Mouse (Mus musculus) ovary, adult 10 weeks (tissue): ENCODE data around the gene Lrrc8e. TPM values are rescaled to one million over a fixed set of nuclear protein-coding genes. Genes with fewer than 3 reads are reported as not detected.

Experiments used
- polyA plus RNA-seq: library from polyadenylated mRNA; stranded (reverse); fragments of 350-450 nt; fragmentation: Illumina TruSeq; extraction: RNeasy Lipid Tissue Mini Kit (QIAGEN cat#74804); gene quantifications from one replicate; pipeline ENCODE4 v1.2.3, GENCODE M21; 2014

Lrrc8e gene
- 4.1 TPM for polyA plus RNA-seq

GRCm38 (mm10) chr8:4226739-4227347, at the start of gene Lrrc8e:
Gene Lrrc8e, plus strand, starts transcription at chr8:4226827.

GRCm38 (mm10) chr8:4216791-4217621, 9.6 kb upstream of the Lrrc8e start, which contains the start of gene Prr36:
Gene Prr36, minus strand, starts transcription at chr8:4217459.

GRCm38 (mm10) chr8:4238434-4239192, 12.0 kb downstream of the Lrrc8e start, which contains the start of the genes Map2k7 and Gm49320:
Gene Map2k7, plus strand, starts transcription at chr8:4238740.
Gene Gm49320, plus strand, starts transcription at chr8:4238865.

GRCm38 (mm10) chr8:4247951-4248540, 21.4 kb downstream of the Lrrc8e start, which contains the start of gene Tgfbr3l:
Gene Tgfbr3l, plus strand, starts transcription at chr8:4248214.

GRCm38 (mm10) chr8:4252934-4253841, 26.6 kb downstream of the Lrrc8e start, which contains the start of gene Snapc2:
Gene Snapc2, plus strand, starts transcription at chr8:4253080.

GRCm38 (mm10) chr8:4259125-4259804, 32.6 kb downstream of the Lrrc8e start, which contains the start of gene Ctxn1:
Gene Ctxn1, minus strand, starts transcription at chr8:4259274.

GRCm38 (mm10) chr8:4275275-4276110, 48.9 kb downstream of the Lrrc8e start, which contains the start of gene Timm44:
Gene Timm44, minus strand, starts transcription at chr8:4275913.

Other genes with a start within 250 kb of the Lrrc8e start
- gene Cd209f, start 121.0 kb upstream of the Lrrc8e start, polyA plus RNA-seq = 1.7 TPM
- gene Cd209g, start 92.7 kb upstream of the Lrrc8e start, polyA plus RNA-seq = not detected
- 2.3 TPM for gene Evi5l, start 60.3 kb upstream of the Lrrc8e start, polyA plus RNA-seq
- gene Prr36, start 9.4 kb upstream of the Lrrc8e start, polyA plus RNA-seq = 1.0 TPM
- 7.6 TPM for gene Map2k7, start 11.9 kb downstream of the Lrrc8e start, polyA plus RNA-seq
- not detected for gene Gm49320, start 12.0 kb downstream of the Lrrc8e start, polyA plus RNA-seq
- 4.4 TPM for gene Tgfbr3l, start 21.4 kb downstream of the Lrrc8e start, polyA plus RNA-seq
- gene Snapc2, start 26.3 kb downstream of the Lrrc8e start, polyA plus RNA-seq = 3.2 TPM
- 5.4 TPM for gene Ctxn1, start 32.4 kb downstream of the Lrrc8e start, polyA plus RNA-seq
- gene Timm44, start 49.1 kb downstream of the Lrrc8e start, polyA plus RNA-seq = 134 TPM
- 8.8 TPM for gene Ccl25, start 98.4 kb downstream of the Lrrc8e start, polyA plus RNA-seq
- 93.7 TPM for gene Elavl1, start 98.6 kb downstream of the Lrrc8e start, polyA plus RNA-seq